Mouse (Mus musculus): Measurements from ENCODE around the gene Pcdh15.

- TF ChIP-seq GATA1 (IDR thresholded peaks at IDR 0.05; ENCODE audit: borderline replicate concordance, low read length) (no peak), FLI1 (IDR thresholded peaks at IDR 0.05; ENCODE audit: low read length) (no peak)
Observed at GRCm38 (mm10) chr10:73921579-73921978, 822.4 kb downstream of the Pcdh15 start.
